Mouse (Mus musculus) hindbrain, embryonic 12.5 days (tissue): ENCODE measurements at regions not wholly inside any gene's neighbourhood (a gene's known extent, or its start where the extent isn't known, plus 50 kb on each side); places are given as distances from the start of the nearest gene placed in this dataset.

ENCODE experiments used
- ATAC-seq: fragments of 200-750 bp; cut with Nextera tagmentation; 2 replicates; pipeline ENCODE4 v1.8.0; 2017; ENCODE audit warnings: moderate TSS enrichment; ENCODE audit not compliant: low FRiP score
- H3K27ac ChIP-seq: fragments of 300-500 bp; sonication (generic); 2 replicates; pipeline ENCODE4 v1.5.1; 2016; ENCODE audit warnings: mild to moderate bottlenecking
- H3K27me3 ChIP-seq: fragments of 300-500 bp; sonication (generic); 2 replicates; pipeline ENCODE4 v1.6.1; 2016; ENCODE audit warnings: mild to moderate bottlenecking
- H3K36me3 ChIP-seq: fragments of 300-500 bp; sonication (generic); 2 replicates; pipeline ENCODE4 v1.6.1; 2016; ENCODE audit warnings: mild to moderate bottlenecking
- H3K4me1 ChIP-seq: fragments of 300-500 bp; sonication (generic); 2 replicates; pipeline ENCODE4 v1.6.1; 2016
- H3K4me2 ChIP-seq: fragments of 300-500 bp; sonication (generic); replicated peaks from 2 replicates; pipeline ENCODE4 v1.6.1; 2016; ENCODE audit warnings: mild to moderate bottlenecking
- H3K4me3 ChIP-seq: fragments of 300-500 bp; sonication (generic); 2 replicates; pipeline ENCODE4 v1.5.1; 2016; ENCODE audit warnings: mild to moderate bottlenecking
- H3K9ac ChIP-seq: fragments of 300-500 bp; sonication (generic); 2 replicates; pipeline ENCODE4 v1.6.1; 2016; ENCODE audit warnings: mild to moderate bottlenecking, moderate library complexity
- H3K9me3 ChIP-seq: fragments of 300-500 bp; sonication (generic); replicated peaks from 2 replicates; pipeline ENCODE4 v1.6.1; 2016; ENCODE audit warnings: mild to moderate bottlenecking
- WGBS: fragments of 180-500 bp; shearing (Covaris S2); methylation state at CpG from one replicate; pipeline ENCODE4 v1.1.7; 2016; 5-methylcytosine and 5-hydroxymethylcytosine counted together

DNA sequence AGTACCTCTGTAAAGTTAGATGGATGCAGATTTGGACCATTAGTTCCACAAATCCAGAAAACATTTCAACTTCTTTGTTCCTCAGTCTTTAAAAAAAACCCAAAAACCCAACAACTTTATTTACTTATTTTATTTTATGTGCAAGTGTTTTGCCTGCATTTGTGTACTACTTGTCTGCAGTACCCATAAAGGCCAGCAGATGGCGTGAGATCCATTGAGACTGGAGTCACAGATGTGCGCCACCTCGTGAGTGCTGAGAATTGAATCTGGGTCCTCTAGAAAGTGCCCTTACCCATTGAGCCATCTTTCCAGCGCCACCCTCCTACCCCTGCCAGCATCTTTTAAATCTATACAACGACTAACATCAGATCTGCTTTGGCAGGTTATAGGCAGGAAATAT is 53.0 kb downstream of the Gm12689 start:
- H3K27ac ChIP-seq: no peak overlapping the region
- WGBS: 67% methylated on average over 5 of the region's 5 CpGs
- no peaks in the 10 kb centered on the region for H3K9me3 ChIP-seq
- no peak overlapping the region for H3K9ac ChIP-seq
- no peak overlapping the region for H3K4me2 ChIP-seq
- no peaks in the 10 kb centered on the region for H3K36me3 ChIP-seq
- H3K4me1 ChIP-seq: no peaks in the 10 kb centered on the region; the same call in 1 of the 2 replicates
- H3K4me3 ChIP-seq: no peak overlapping the region
- H3K27me3 ChIP-seq: peaks cover 11% of the 10 kb centered on the region
- ATAC-seq: no peak

DNA sequence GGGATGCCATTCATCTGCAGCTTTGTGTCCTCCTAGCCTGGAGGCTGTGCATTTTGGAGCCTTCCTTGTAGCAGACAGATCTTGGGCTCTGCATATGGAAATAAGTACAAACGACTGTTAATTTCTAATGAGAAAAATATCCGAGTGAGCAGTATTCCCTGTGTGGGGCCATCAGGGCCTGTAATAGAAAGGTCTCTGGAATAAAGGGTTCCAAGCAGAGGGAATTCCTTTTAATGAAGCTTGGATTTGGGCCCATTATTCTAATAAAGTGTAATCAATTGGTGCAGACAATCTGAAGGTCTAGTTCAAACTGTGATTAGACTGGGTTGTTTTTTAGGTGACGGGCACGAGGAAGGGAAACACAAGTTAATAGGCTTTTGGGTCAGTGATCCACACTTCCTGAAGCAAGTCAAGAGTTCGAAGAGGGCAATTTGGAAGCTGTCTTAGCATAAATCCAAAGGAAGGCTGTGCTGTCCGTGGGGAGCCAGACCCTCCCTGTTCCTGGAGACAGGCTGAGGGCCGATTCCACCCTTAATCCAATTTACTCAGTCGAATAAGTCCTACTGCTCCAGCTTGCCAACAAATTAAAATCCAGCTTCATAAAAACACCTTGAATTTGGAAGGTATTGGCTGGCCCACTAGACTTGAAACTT is 57.5 kb downstream of the Gm12689 start:
- Histone ChIP-seq H3K9me3 (no peaks in the 10 kb centered on the region), H3K36me3 (no peaks in the 10 kb centered on the region), H3K4me2 (no peak overlapping the region), H3K27me3 (no peaks in the 10 kb centered on the region), H3K4me1 (peaks cover 3% of the 10 kb centered on the region), H3K9ac (no peak overlapping the region), H3K4me3 (no peak overlapping the region), H3K27ac (no peak overlapping the region)
- 45% methylated on average over 8 of the region's 8 CpGs for whole genome bisulfite sequencing
- ATAC-seq: no peak

DNA sequence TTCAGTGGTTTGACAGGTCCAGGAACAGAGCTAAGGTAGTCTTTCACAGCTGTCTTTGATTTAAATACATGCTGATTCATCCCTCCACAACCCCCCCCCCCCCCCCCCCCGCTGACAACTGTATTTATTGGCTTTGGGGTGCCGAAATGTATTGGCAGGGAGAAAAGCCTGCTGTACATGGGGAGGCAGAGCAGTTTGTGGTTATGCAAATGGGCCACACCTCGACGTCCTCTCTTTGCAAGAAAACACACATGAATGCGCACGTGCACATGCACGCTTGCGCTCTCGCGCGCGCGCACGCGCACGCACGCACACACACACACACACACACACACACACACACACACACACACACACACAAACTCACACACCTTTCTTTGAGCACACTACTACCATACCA is 58.5 kb downstream of the Gm12689 start:
- Histone ChIP-seq H3K36me3 (no peaks in the 10 kb centered on the region), H3K4me2 (peak overlapping the region; percentile 27)
- 72% methylated on average over 14 of the region's 17 CpGs for WGBS

DNA sequence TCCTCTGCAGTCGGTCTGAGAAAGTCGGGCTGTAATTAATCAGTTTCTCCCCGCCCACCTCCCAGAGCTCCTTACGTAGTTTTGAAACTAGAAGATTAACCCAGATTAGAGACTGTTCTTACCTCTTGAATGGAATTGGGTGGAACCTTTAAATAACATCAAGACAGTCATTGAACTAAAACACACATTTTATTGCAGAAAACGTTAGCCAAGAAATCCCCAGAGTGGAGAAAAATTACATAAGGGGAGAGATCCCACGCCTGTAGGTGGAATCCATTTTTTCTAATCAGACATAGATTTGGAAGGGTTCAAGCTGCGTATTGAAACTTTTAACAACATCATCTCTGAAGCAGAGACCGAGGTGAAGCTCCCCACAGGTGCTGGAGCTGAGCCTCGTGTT is 59.1 kb downstream of the Gm12689 start:
- Histone ChIP-seq H3K27me3 (no peaks in the 10 kb centered on the region), H3K36me3 (no peaks in the 10 kb centered on the region), H3K9ac (no peak overlapping the region), H3K4me1 (peaks cover 3% of the 10 kb centered on the region), H3K4me2 (peak overlapping the region; percentile 27; the same call in 1 of the 2 replicates), H3K4me3 (no peak overlapping the region), H3K9me3 (0 out of 2 replicates have a peak, but pooled peaks cover 3% of the 10 kb centered on the region), H3K27ac (no peak overlapping the region)
- no peak for ATAC-seq
- 55% methylated on average over 9 of the region's 9 CpGs for WGBS

More for the DNA sequence above, 58.5 kb downstream of the Gm12689 start:
- Histone ChIP-seq H3K27me3 (no peaks in the 10 kb centered on the region), H3K4me3 (no peak overlapping the region), H3K9me3 (no peaks in the 10 kb centered on the region), H3K9ac (no peak overlapping the region), H3K27ac (no peak overlapping the region), H3K4me1 (peaks cover 3% of the 10 kb centered on the region)
- ATAC-seq: no peak

DNA sequence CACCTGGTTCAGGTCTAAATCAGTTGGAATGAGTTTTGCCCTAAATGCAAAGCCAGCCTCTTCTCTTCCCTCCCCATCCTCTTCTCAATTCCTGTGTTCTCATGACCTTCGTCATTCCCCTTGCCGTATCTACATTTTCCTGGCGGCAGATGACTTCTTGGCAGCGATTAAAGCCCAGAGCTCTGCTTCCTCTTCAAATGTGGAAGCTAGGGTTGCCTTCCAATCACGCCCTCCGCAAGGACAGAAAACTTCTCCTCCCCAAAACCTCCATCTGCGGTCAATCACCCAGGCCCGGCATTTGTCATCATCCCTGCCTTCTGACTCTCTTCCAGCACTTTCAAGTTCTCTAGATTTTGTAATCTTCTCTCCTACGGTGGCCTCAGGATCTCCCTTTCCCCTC is 72.3 kb downstream of the Gm12689 start:
- Histone ChIP-seq H3K9me3 (no peaks in the 10 kb centered on the region), H3K36me3 (no peaks in the 10 kb centered on the region), H3K4me2 (no peak overlapping the region), H3K4me1 (no peaks in the 10 kb centered on the region), H3K27me3 (peaks cover 20% of the 10 kb centered on the region; the same call in 1 of the 2 replicates), H3K9ac (no peak overlapping the region), H3K4me3 (no peak overlapping the region), H3K27ac (no peak overlapping the region)
- no peak for ATAC-seq
- WGBS: 97% methylated on average over 9 of the region's 9 CpGs

DNA sequence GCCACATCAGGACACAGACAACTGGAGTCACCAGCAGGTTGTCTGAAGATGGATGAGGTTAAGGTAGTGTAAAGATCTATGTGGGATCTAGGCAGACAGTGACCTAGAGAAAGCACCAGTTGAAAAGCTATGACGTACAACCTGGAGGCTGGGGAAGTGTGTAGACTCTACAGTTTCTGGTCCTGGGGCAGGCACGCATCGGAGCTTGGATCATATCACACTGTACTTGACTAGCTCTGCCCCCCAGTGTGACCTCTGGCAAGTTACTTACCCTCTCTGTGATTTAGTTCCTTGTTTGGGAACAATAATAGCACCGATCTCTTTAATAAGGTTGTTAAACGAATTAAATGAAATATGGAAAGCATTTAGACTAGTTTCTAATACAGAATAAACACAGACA is 75.5 kb downstream of the Gm12689 start:
- no peak overlapping the region for H3K4me2 ChIP-seq
- H3K27ac ChIP-seq: no peak overlapping the region
- H3K9ac ChIP-seq: no peak overlapping the region
- H3K9me3 ChIP-seq: no peaks in the 10 kb centered on the region
- WGBS: 91% methylated on average over 5 of the region's 5 CpGs
- no peak overlapping the region for H3K4me3 ChIP-seq
- ATAC-seq: no peak
- H3K27me3 ChIP-seq: peaks cover 20% of the 10 kb centered on the region; the same call in 1 of the 2 replicates
- H3K36me3 ChIP-seq: no peaks in the 10 kb centered on the region
- peaks cover 15% of the 10 kb centered on the region; the same call in 1 of the 2 replicates for H3K4me1 ChIP-seq

DNA sequence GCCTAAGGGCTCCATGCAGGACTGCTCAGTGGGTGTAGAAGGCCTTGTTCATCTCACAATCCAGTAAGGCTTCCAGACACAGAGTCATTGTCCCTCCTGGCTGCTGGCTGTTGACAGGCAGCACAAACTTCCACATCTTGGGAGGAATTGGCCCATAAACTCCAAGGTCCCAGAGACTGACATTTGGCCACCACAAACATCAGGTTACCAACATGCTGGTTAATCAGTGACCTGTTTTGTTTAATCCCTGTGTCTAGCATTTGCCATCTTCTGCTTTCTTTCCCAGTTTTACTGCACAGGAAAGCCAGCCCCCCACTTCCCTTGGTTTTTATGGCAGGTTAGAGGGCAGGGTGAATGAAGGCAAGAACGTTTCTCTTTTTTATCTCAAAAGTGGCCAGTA is 80.5 kb downstream of the Gm12689 start:
- H3K27me3 ChIP-seq: peaks cover 45% of the 10 kb centered on the region

DNA sequence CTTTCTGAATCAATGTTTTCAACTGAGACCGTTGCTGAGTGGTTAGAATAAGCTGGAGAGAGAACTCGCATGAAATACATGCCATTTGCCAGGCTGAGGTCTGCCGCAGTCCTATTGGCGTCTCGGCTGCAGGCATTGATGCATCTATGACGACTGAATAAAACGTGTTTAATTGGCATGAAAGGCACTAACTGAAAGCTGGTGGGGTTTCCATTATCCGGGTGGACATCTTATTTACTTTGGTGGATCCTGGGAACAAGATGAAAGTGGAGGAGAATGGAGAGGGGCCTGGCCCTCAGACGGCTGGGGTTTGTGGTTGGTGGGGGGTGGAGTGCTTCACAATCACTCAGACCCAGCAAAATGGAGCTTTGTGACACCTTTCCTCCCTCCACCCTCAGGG is 81.2 kb downstream of the Gm12689 start:
- ATAC-seq: 0 out of 2 replicates have a peak, but pooled peaks have one; percentile 4
- H3K27me3 ChIP-seq: peaks cover 46% of the 10 kb centered on the region
- peaks cover 28% of the 10 kb centered on the region for H3K4me1 ChIP-seq
- H3K4me3 ChIP-seq: no peak overlapping the region
- no peak overlapping the region for H3K9ac ChIP-seq
- no peak overlapping the region for H3K27ac ChIP-seq
- H3K36me3 ChIP-seq: no peaks in the 10 kb centered on the region
- no peaks in the 10 kb centered on the region for H3K9me3 ChIP-seq
- WGBS: 15% methylated on average over 9 of the region's 9 CpGs
- 0 out of 2 replicates have a peak overlapping the region, but pooled peaks have one; percentile 0 for H3K4me2 ChIP-seq

More for the DNA sequence above, 80.5 kb downstream of the Gm12689 start:
- no peaks in the 10 kb centered on the region for H3K36me3 ChIP-seq
- no peak for ATAC-seq
- 10% methylated on average over 1 of the region's 1 CpGs for WGBS
- H3K4me3 ChIP-seq: no peak overlapping the region
- no peak overlapping the region for H3K9ac ChIP-seq
- H3K27ac ChIP-seq: no peak overlapping the region
- H3K4me2 ChIP-seq: no peak overlapping the region
- H3K4me1 ChIP-seq: peaks cover 28% of the 10 kb centered on the region
- H3K9me3 ChIP-seq: no peaks in the 10 kb centered on the region

DNA sequence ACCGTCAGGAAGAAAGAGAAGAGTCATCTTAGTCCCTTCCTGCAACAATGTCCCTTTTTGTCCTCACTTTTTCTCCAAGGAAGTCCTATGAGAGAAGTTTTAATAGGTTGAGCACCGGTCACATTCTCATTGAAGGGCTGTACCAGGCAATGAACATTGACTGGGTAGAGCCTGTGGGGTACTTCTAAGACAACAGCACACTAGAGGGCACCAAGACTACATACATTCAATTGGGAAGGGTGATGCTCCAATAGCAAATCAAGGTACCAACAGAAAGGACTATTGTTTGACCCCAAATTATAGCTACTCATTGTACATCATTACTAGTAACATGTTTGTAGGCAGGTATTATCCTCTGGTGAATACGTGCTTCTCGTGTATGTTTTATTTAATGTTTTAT is 84.3 kb downstream of the Gm12689 start:
- no peaks in the 10 kb centered on the region for H3K9me3 ChIP-seq
- H3K4me2 ChIP-seq: no peak overlapping the region
- H3K4me1 ChIP-seq: peaks cover 19% of the 10 kb centered on the region
- no peak for ATAC-seq
- peaks cover 53% of the 10 kb centered on the region for H3K27me3 ChIP-seq
- H3K27ac ChIP-seq: no peak overlapping the region
- H3K4me3 ChIP-seq: no peak overlapping the region
- H3K9ac ChIP-seq: no peak overlapping the region
- 86% methylated on average over 4 of the region's 4 CpGs for WGBS
- no peaks in the 10 kb centered on the region for H3K36me3 ChIP-seq

DNA sequence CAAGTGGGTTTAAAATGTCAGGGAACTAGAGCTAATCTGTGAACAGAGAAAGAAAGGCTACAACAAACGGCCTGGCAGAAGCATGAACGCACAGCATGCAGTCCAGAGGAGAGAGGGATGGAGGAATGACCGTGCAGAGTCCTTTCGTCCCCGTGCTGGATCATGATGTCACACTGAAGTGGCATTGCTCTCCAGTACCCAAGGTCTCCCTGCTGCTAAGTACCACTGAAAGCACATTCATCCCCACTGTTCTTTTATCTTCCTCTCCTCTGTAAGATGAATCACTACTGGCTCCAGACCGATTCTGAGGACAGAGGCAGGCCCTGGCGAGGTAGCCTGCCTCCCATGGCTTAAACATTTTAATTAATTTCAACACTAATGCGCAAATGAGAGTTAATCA is 89.7 kb downstream of the Gm12689 start:
- no peak for ATAC-seq
- Histone ChIP-seq H3K4me3 (no peak overlapping the region), H3K36me3 (no peaks in the 10 kb centered on the region), H3K4me1 (0 out of 2 replicates have a peak, but pooled peaks cover 5% of the 10 kb centered on the region), H3K9me3 (no peaks in the 10 kb centered on the region; the same call in 1 of the 2 replicates), H3K27ac (no peak overlapping the region), H3K4me2 (no peak overlapping the region), H3K27me3 (peaks cover 23% of the 10 kb centered on the region), H3K9ac (no peak overlapping the region)
- 9% methylated on average over 8 of the region's 8 CpGs for WGBS

DNA sequence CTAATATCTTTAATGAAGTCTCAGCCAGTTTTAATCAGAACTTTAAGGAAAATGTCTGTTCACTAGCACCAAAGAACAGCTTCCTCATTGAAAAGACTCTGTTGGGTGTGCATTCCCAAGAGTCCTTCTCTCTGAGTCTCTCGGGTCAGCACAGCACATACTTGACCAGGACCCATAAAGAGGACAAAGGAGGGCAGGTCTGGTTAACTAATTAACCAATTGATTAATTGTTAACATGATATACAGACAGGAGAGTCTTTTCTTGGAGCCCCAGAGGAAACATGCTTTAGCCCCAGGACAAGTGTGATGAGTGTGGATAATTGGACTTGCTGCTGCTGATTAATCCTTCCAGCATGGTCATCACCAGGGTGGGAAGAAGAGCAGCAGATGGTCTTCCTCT is 93.7 kb downstream of the Gm12689 start:
- Histone ChIP-seq H3K36me3 (no peaks in the 10 kb centered on the region), H3K9ac (no peak overlapping the region), H3K4me1 (0 out of 2 replicates have a peak, but pooled peaks cover 5% of the 10 kb centered on the region), H3K9me3 (no peaks in the 10 kb centered on the region; the same call in 1 of the 2 replicates), H3K27me3 (0 out of 2 replicates have a peak, but pooled peaks cover 2% of the 10 kb centered on the region), H3K4me3 (no peak overlapping the region), H3K4me2 (no peak overlapping the region), H3K27ac (no peak overlapping the region)
- ATAC-seq: no peak
- WGBS: 36% methylated on average over 1 of the region's 1 CpGs

DNA sequence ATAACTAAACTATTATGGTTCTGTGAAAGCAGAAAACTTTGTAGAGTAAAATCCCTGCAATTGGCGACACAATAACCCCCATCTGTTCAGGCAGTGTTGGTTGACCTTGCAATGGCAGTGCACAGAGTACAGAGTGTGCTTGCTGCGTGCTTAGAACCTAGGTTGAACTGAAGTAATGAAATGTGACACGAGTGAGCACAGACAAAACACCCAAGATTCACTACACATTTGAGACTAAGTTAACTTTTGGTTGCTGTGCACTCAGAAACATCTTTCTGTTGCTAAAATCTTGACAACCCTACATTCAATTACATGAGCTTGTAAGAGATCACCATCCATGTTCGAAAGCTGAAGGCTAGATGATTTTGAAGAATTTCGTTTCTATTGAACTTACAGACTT is 97.3 kb downstream of the Gm12689 start:
- no peak overlapping the region for H3K27ac ChIP-seq
- H3K4me3 ChIP-seq: no peak overlapping the region
- H3K9ac ChIP-seq: no peak overlapping the region
- H3K4me2 ChIP-seq: no peak overlapping the region
- no peaks in the 10 kb centered on the region for H3K4me1 ChIP-seq
- H3K9me3 ChIP-seq: no peaks in the 10 kb centered on the region
- 0 out of 2 replicates have a peak, but pooled peaks cover 6% of the 10 kb centered on the region for H3K27me3 ChIP-seq
- no peak for ATAC-seq
- no peaks in the 10 kb centered on the region for H3K36me3 ChIP-seq
- WGBS: 89% methylated on average over 5 of the region's 5 CpGs

DNA sequence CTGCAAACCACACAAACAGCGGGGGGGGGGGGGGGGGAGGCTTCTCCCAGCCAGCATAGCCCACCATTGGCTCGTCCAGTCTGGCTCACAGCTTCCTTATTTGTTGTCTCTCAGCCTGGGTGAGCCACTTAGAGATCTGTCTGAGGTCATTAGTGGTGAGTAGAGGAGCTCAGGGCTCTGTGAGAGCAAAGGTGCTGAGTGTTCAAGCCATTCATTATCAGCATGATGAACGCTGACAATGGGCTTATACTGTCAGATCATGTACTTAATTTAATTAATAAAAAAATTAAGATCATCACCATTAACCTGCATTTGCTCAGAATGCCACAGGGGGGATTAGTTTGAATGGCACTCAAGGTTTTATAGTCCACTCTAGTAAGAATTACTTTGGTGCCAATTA is 98.5 kb downstream of the Gm12689 start:
- H3K4me3 ChIP-seq: no peak overlapping the region
- no peak overlapping the region for H3K27ac ChIP-seq
- 70% methylated on average over 3 of the region's 3 CpGs for WGBS
- no peak overlapping the region for H3K4me2 ChIP-seq
- no peak overlapping the region for H3K9ac ChIP-seq
- H3K4me1 ChIP-seq: no peaks in the 10 kb centered on the region
- H3K36me3 ChIP-seq: no peaks in the 10 kb centered on the region
- H3K27me3 ChIP-seq: 0 out of 2 replicates have a peak, but pooled peaks cover 6% of the 10 kb centered on the region
- no peaks in the 10 kb centered on the region for H3K9me3 ChIP-seq
- no peak for ATAC-seq
